Mouse (Mus musculus) spleen, adult 2 months (tissue): ENCODE measurements around the gene Plcb1. TPM values are rescaled to one million over a fixed set of nuclear protein-coding genes. Genes with fewer than 3 reads are reported as not detected.

Experiments
- DNase-seq, 2 experiments: peaks; one replicate each; pipeline versions ENCODE4 v3.0.0 to v3.0.0-alpha.2; 2012 to 2021; ENCODE audit warnings: low spot score in 2 of 2, low read depth in 1 of 2
- H3K27ac ChIP-seq: fragments of 200-500 bp; 2 replicates; pipeline ENCODE4 v1.5.1; 2012; ENCODE audit warnings: low read length, inconsistent platforms; ENCODE audit not compliant: insufficient read depth
- H3K27me3 ChIP-seq: fragments of 200-500 bp; 2 replicates; pipeline ENCODE4 v1.6.1; 2012; ENCODE audit warnings: mild to moderate bottlenecking, moderate library complexity, low read length, inconsistent platforms; ENCODE audit not compliant: control insufficient read depth, insufficient read depth
- H3K36me3 ChIP-seq: fragments of 200-500 bp; 2 replicates; pipeline ENCODE4 v1.6.1; 2012; ENCODE audit warnings: mild to moderate bottlenecking, low read length, inconsistent platforms; ENCODE audit not compliant: control insufficient read depth, insufficient read depth
- H3K4me1 ChIP-seq: fragments of 200-500 bp; 2 replicates; pipeline ENCODE4 v1.6.1; 2011; ENCODE audit warnings: inconsistent platforms; ENCODE audit not compliant: control insufficient read depth, insufficient read depth, insufficient read length
- H3K4me3 ChIP-seq: fragments of 200-500 bp; 2 replicates; pipeline ENCODE4 v1.5.1; 2011; ENCODE audit warnings: mild to moderate bottlenecking, inconsistent platforms; ENCODE audit not compliant: insufficient read depth, insufficient read length; ENCODE audit errors: extremely low read depth
- CTCF ChIP-seq: fragments of 200-500 bp; IDR thresholded peaks from 2 replicates; pipeline ENCODE4 v1.5.1; 2011; ENCODE audit warnings: mild to moderate bottlenecking, inconsistent platforms; ENCODE audit not compliant: insufficient read depth, insufficient read length, insufficient replicate concordance; ENCODE audit errors: extremely low read depth
- POLR2A ChIP-seq: fragments of 200-500 bp; IDR thresholded peaks from 2 replicates; pipeline ENCODE4 v1.6.1; 2011; ENCODE audit warnings: low read depth, low read length, inconsistent platforms
- WGBS: fragments of 180-500 bp; shearing (Covaris S2); methylation state at CpG from one replicate; pipeline ENCODE4 v1.1.7; 2018; 5-methylcytosine and 5-hydroxymethylcytosine counted together
- polyA plus RNA-seq: library from polyadenylated mRNA; depleted of rRNA; stranded (reverse); fragments of >200 nt; gene quantifications from 2 replicates; pipeline ENCODE4 v1.2.3, GENCODE M21; 2012

Plcb1 gene
- polyA plus RNA-seq, 1 experiment, result 0.22 TPM

DNA sequence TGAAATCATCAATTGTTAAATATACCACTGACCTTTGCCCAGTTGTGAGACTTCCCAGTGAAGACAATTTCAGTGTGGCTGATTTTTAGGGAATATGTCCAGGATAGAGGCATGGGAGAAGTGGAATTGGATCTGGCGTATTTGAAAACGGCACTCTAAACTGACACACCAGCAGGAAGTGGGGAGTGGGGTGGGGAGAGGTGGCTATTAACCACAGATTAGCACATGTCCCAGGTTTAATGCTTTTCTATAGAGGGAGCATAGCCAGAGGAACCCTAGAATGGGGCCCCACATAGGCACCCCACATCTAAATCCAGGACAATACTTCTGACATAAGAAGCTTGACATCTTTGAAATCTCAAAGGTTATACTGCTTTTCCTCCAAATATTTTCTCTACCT lies 699.4 kb downstream of the Plcb1 start:
- TF ChIP-seq POLR2A (no peak), CTCF (no peak)
- no peak overlapping the region for H3K27ac ChIP-seq
- H3K4me1 ChIP-seq, result no peaks in the 10 kb centered on the region
- no peak overlapping the region for H3K4me3 ChIP-seq
- H3K36me3 ChIP-seq, result no peaks in the 10 kb centered on the region
- 42% methylated on average over 2 of the region's 2 CpGs for WGBS
- DNase-seq, result no peak
- no peaks in the 10 kb centered on the region for H3K27me3 ChIP-seq

DNA sequence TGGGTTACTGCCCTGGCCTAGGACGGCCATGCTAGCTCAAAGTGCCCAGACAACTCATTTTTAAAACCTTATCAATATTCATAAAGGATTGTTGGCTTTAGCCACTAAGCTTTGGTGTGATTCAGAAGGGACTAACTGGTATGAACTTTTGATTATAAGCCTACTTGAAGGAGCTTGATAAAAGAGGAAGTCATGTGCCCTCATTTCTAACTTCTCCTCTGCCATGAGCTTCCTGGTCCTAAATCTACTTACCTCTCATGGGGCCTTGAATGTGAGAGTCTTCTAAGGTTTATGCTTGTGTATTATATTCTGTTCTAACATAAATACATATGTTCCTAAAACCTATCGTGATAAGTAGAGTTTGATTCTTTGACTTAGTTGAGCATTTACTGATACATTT lies 702.4 kb downstream of the Plcb1 start:
- Histone ChIP-seq H3K4me3 (no peak overlapping the region), H3K27ac (no peak overlapping the region), H3K36me3 (no peaks in the 10 kb centered on the region), H3K27me3 (no peaks in the 10 kb centered on the region), H3K4me1 (no peaks in the 10 kb centered on the region)
- no peak for DNase-seq
- WGBS, result 83% methylated on average over 2 of the region's 2 CpGs
- TF ChIP-seq CTCF, result no peak
- no peak for TF ChIP-seq POLR2A

DNA sequence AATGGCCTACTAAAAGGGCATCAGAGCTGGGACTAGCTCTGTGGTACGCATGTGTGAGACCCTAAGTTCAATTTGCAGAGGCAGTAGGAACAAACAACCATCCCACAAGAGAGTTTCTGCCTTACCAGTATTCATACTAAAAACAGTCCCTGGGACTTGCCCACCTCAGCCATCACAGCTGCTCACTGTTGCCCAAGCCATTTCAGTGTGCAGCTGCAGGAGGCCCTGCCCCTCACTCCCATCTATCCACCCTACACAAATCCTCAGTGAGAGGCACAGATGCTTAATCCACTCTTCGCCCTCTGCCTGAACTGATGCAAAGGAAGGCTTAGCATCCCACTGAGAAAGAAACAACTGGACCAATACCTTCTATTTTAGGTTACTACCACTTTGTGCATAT lies 703.3 kb downstream of the Plcb1 start:
- no peak overlapping the region for H3K4me3 ChIP-seq
- H3K36me3 ChIP-seq, result no peaks in the 10 kb centered on the region
- no peak for DNase-seq
- no peak for TF ChIP-seq CTCF
- no peak for TF ChIP-seq POLR2A
- H3K27ac ChIP-seq, result no peak overlapping the region
- WGBS, result 95% methylated on average over 2 of the region's 2 CpGs
- no peaks in the 10 kb centered on the region for H3K4me1 ChIP-seq
- no peaks in the 10 kb centered on the region for H3K27me3 ChIP-seq

DNA sequence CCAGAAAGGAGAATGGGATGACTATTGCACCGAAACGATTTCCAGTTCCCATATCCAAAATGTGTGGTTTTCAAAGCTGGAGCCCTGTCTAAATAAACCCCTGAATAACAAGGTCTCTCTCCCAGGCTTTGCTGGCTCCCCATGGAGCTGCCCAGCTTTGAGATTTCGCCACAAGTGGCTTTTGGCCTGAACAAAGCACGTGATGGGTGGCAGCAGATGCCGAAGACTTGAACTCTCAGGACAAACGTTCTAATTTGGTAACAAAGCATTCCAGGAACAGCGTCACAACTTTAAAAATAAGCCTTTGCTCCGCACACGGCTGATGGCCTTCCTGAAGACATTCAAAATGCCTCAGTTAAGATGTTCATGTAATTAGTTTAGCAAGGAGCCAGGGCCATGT lies 706.9 kb downstream of the Plcb1 start:
- H3K36me3 ChIP-seq, result no peaks in the 10 kb centered on the region
- no peaks in the 10 kb centered on the region for H3K4me1 ChIP-seq
- TF ChIP-seq POLR2A (no peak), CTCF (no peak)
- 87% methylated on average over 9 of the region's 9 CpGs for WGBS
- H3K27ac ChIP-seq, result no peak overlapping the region
- no peaks in the 10 kb centered on the region for H3K27me3 ChIP-seq
- DNase-seq, result no peak
- H3K4me3 ChIP-seq, result no peak overlapping the region

DNA sequence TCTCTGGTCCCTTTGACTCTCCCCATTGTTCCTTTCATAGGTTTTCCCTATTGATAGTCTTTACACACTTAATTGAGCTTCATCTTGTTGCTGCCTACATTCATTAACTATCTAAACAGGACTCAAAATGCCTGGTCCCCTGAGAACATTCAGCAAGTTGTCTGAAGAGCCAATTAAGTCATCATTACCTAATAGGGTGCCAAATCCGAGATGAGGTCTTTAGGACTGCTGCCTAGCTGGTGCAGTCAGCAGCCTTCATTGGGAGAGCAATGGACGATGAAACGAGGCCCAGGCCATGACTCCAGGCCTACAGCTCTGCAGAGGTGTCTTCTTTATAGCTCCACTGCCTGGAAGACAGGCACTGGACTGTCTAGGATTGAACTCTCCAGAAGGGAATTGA lies 710.7 kb downstream of the Plcb1 start:
- H3K36me3 ChIP-seq, result no peaks in the 10 kb centered on the region
- no peaks in the 10 kb centered on the region for H3K4me1 ChIP-seq
- no peak overlapping the region for H3K27ac ChIP-seq
- H3K27me3 ChIP-seq, result no peaks in the 10 kb centered on the region
- WGBS, result 78% methylated on average over 3 of the region's 3 CpGs
- no peak overlapping the region for H3K4me3 ChIP-seq
- TF ChIP-seq CTCF (no peak), POLR2A (no peak)
- DNase-seq, result no peak

DNA sequence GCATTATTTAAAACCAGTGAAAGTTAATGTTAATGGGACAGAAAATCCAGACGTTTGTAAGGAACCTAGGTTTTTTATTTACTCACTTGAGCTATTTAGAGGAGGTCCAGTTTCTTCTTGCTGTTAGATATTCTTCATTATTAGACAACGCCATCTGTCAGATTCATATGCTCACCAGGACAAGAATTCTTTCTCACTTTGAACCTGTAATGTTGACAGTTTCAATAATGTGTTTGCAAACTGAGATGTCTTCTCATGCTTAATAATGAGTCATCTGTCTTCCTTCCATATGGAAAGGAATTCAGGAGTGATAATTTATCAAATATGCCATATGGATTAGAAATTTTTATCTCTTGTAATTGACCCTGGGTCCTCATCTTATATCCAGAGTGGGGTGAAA lies 711.4 kb downstream of the Plcb1 start:
- H3K27ac ChIP-seq, result no peak overlapping the region
- DNase-seq, result no peak
- H3K36me3 ChIP-seq, result no peaks in the 10 kb centered on the region
- H3K27me3 ChIP-seq, result no peaks in the 10 kb centered on the region
- no peak for TF ChIP-seq POLR2A
- TF ChIP-seq CTCF, result no peak
- WGBS, result 83% methylated on average over 2 of the region's 2 CpGs
- no peak overlapping the region for H3K4me3 ChIP-seq
- H3K4me1 ChIP-seq, result no peaks in the 10 kb centered on the region

DNA sequence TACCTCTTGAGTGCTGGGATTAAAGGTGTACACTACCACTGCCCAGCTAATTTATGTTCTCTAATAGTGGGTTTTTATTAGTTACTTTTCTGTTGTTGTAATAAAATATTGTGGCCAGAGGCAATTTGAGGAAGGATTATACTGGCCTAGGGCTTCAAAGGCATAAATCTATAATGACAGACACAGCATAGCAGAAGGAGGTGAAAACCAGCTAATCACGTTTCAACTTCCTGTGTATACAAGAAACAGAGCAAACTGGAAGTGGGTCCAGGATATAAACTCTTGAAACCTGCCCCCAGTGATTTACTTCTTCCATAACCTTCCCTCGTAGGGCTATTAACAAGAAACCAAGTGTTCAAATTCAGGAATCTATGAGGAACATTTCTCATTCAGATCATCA lies 715.0 kb downstream of the Plcb1 start:
- no peak overlapping the region for H3K27ac ChIP-seq
- TF ChIP-seq CTCF, result no peak
- no peak for TF ChIP-seq POLR2A
- no peaks in the 10 kb centered on the region for H3K36me3 ChIP-seq
- no peaks in the 10 kb centered on the region for H3K4me1 ChIP-seq
- DNase-seq, result no peak
- 27% methylated on average over 2 of the region's 2 CpGs for WGBS
- no peak overlapping the region for H3K4me3 ChIP-seq
- H3K27me3 ChIP-seq, result no peaks in the 10 kb centered on the region

DNA sequence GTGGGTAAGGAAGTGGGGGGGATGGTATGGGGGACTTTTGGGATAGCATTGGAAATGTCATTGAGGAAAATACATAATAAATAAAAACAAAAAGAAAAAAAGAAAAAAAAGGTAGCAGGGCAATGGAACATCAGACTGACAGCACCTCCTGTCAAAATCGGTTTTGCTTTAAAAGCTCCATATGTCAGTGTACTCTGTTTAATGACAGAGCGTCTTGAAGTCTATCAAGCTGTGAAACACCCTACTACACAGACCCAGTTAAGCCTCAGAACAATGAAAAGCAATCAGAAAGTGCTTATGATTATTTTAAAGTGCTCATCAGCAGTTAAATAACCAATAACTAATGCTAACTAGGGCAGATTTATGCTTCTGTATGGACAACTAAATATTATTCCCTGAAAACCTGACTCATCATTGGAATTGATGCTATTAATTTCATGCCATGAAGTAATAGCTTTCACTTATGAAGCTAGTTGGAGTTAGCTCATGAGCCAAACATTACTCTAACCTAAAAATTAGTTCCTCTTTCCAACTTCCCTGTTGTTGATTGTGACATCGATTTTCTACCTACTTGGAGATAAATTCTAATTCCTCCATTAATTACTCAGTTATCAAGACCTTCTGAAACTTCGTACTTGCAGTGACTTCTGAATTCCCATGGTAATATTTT lies 717.6 kb downstream of the Plcb1 start:
- Histone ChIP-seq H3K4me1 (no peaks in the 10 kb centered on the region), H3K27ac (no peak overlapping the region), H3K27me3 (no peaks in the 10 kb centered on the region), H3K4me3 (no peak overlapping the region), H3K36me3 (no peaks in the 10 kb centered on the region)
- no peak for DNase-seq
- TF ChIP-seq CTCF (no peak), POLR2A (no peak)
- 49% methylated on average over 4 of the region's 4 CpGs for WGBS
